Mouse (Mus musculus) layer of hippocampus, adult 9-11 months (tissue): ENCODE results near the gene Prss44.
A peak's percentile ranks its signal among the peaks of the same experiment; 100 is the strongest.
"Not testable (repeated sequence)": the region's sequence is repeated elsewhere in the genome, so short reads cannot be mapped to it uniquely, and the experiment has no call there.

Experiments used
- DNase-seq: peaks from one replicate; pipeline ENCODE4 v3.0.0; 2022

Prss44 gene

GRCm38 (mm10) chr9:110813789-110814188, at the start of gene Prss44:
Gene Prss44, plus strand, starts transcription at chr9:110813994.
- no peak for DNase-seq

- DNase-seq, result no peak
Observed at GRCm38 (mm10) chr9:110772336-110772735, 41.5 kb upstream of the Prss44 start.

- DNase-seq, result no peak
Observed at GRCm38 (mm10) chr9:110774403-110775268, 39.2 kb upstream of the Prss44 start.

- DNase-seq, result no peak
Observed at GRCm38 (mm10) chr9:110775269-110776022, 38.3 kb upstream of the Prss44 start.

- DNase-seq, result no peak
Observed at GRCm38 (mm10) chr9:110778100-110778499, 35.7 kb upstream of the Prss44 start.

- DNase-seq, result no peak
Observed at GRCm38 (mm10) chr9:110778559-110778958, 35.2 kb upstream of the Prss44 start.

GRCm38 (mm10) chr9:110779242-110779913, 34.4 kb upstream of the Prss44 start:
- DNase-seq, result no peak

- peak; percentile 90 for DNase-seq
Observed at GRCm38 (mm10) chr9:110781256-110781721, 32.5 kb upstream of the Prss44 start.

- peak; percentile 82 for DNase-seq
Observed at GRCm38 (mm10) chr9:110781731-110782130, 32.1 kb upstream of the Prss44 start.

- DNase-seq, result no peak
Observed at GRCm38 (mm10) chr9:110783611-110784010, 30.2 kb upstream of the Prss44 start.

- DNase-seq, result no peak
Observed at GRCm38 (mm10) chr9:110788169-110788568, 25.6 kb upstream of the Prss44 start.

- DNase-seq, result no peak
Observed at GRCm38 (mm10) chr9:110790462-110790861, 23.3 kb upstream of the Prss44 start.

- no peak for DNase-seq
Observed at GRCm38 (mm10) chr9:110797013-110797412, 16.8 kb upstream of the Prss44 start.

- no peak for DNase-seq
Observed at GRCm38 (mm10) chr9:110797866-110798265, 15.9 kb upstream of the Prss44 start, which contains the start of gene Prss42. Gene Prss42, plus strand, starts transcription at chr9:110798166.

GRCm38 (mm10) chr9:110800834-110801479, 12.8 kb upstream of the Prss44 start:
- DNase-seq, result no peak

- DNase-seq, result no peak
Observed at GRCm38 (mm10) chr9:110803294-110803693, 10.5 kb upstream of the Prss44 start.

GRCm38 (mm10) chr9:110810051-110810450, 3.7 kb upstream of the Prss44 start:
- DNase-seq, result no peak

GRCm38 (mm10) chr9:110820546-110820945, 6.8 kb downstream of the Prss44 start:
- DNase-seq, result not testable (repeated sequence)

GRCm38 (mm10) chr9:110821436-110821835, 7.6 kb downstream of the Prss44 start:
- no peak for DNase-seq

GRCm38 (mm10) chr9:110825426-110825825, 11.6 kb downstream of the Prss44 start:
- no peak for DNase-seq

- no peak for DNase-seq
Observed at GRCm38 (mm10) chr9:110825832-110826231, 12.0 kb downstream of the Prss44 start.

- DNase-seq, result no peak
Observed at GRCm38 (mm10) chr9:110826390-110826789, 12.6 kb downstream of the Prss44 start, which contains the start of gene Prss43. Gene Prss43, plus strand, starts transcription at chr9:110826690.
